Mouse (Mus musculus) urinary bladder, postnatal 25 days (tissue): ENCODE measurements around the gene Pgpep1.

ENCODE experiments used
- DNase-seq: peaks from one replicate; pipeline ENCODE4 v3.0.0; 2022; ENCODE audit warnings: low spot score

Pgpep1 gene

GRCm38 (mm10) chr8:70608749-70609367 lies 51.3 kb downstream of the Pgpep1 start, which contains the start of gene Ssbp4:
Gene Ssbp4, minus strand, starts transcription at chr8:70608872.
- DNase-seq: no peak

- peak; percentile 50 for DNase-seq
Measured at GRCm38 (mm10) chr8:70607898-70608748, 52.1 kb downstream of the Pgpep1 start.

GRCm38 (mm10) chr8:70607603-70607897 lies 52.6 kb downstream of the Pgpep1 start:
- DNase-seq: no peak

- DNase-seq: no peak
Measured at GRCm38 (mm10) chr8:70606780-70607602, 53.2 kb downstream of the Pgpep1 start.

GRCm38 (mm10) chr8:70605871-70606779 lies 54.1 kb downstream of the Pgpep1 start:
- no peak for DNase-seq

- no peak for DNase-seq
Measured at GRCm38 (mm10) chr8:70604558-70604957, 55.6 kb downstream of the Pgpep1 start.

GRCm38 (mm10) chr8:70602139-70602811 lies 57.9 kb downstream of the Pgpep1 start:
- DNase-seq: no peak

- peak; percentile 52 for DNase-seq
Measured at GRCm38 (mm10) chr8:70601271-70601649, 58.9 kb downstream of the Pgpep1 start.

- DNase-seq: no peak
Measured at GRCm38 (mm10) chr8:70600473-70601270, 59.5 kb downstream of the Pgpep1 start.

GRCm38 (mm10) chr8:70599507-70600290 lies 60.5 kb downstream of the Pgpep1 start:
- DNase-seq: no peak

GRCm38 (mm10) chr8:70598722-70599121 lies 61.5 kb downstream of the Pgpep1 start:
- DNase-seq: no peak

- DNase-seq: peak; percentile 78
Measured at GRCm38 (mm10) chr8:70598283-70598682, 61.9 kb downstream of the Pgpep1 start.

GRCm38 (mm10) chr8:70597417-70598272 lies 62.5 kb downstream of the Pgpep1 start:
- DNase-seq: no peak

GRCm38 (mm10) chr8:70596775-70597416 lies 63.3 kb downstream of the Pgpep1 start:
- DNase-seq: no peak
